Comparison of ENCODE assay signal across 26 mouse cellular contexts in the genomic region with DNA sequence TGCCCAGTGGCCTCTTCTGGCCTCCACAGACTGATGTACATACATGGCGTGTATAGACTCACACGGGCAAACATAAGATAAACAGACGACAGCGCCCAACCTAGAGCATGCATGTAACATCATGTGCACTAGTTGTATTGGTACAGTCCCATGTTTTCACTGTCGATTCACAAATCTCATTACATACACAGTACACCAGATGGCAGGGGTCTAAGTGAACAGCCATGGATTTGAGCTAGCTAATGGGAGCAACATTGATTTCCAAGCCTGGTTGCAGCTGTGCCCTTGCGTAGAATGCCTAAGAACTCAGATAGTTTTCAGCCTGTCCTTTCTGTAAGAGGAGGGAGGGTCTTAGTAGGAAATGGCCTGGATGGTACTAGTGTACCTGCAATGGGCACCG.
DNase-seq lines count a peak whose midpoint lies in the region; ATAC-seq and TF ChIP-seq lines count a peak whose summit lies in the region.
"Had no signal": no experiment of that assay in that cellular context is flagged by ENCODE, and none has a peak within 500 bp of the region (broad histone marks: within the 10 kb centered on the region; RNA-seq: fewer than 3 reads in every experiment).

No protein-coding gene starts in this region.

- TF ChIP-seq POLR2A in brain, embryonic 14.5 days (IDR thresholded peaks at IDR 0.05; ENCODE audit: borderline replicate concordance, extremely low read depth, insufficient read depth, insufficient read length, poor library complexity, severe bottlenecking), result no peak

- no peak for DNase-seq in forebrain, embryonic 10.5 days (ENCODE audit: extremely low spot score, low spot score)
- no peak for DNase-seq in hindbrain, embryonic 14.5 days (ENCODE audit: low spot score)
- peak; percentile 72 for DNase-seq in brain, embryonic 14.5 days (ENCODE audit: low read depth)
- no peak for DNase-seq in forebrain, postnatal 0 days
- no peak for DNase-seq in adrenal gland, postnatal 36 days
- DNase-seq: adrenal gland, postnatal 10 days; cerebellum, postnatal 14 days; gastrocnemius, adult 2 months; gastrocnemius, postnatal 36 days; heart, adult 2 months; heart, postnatal 10 days; kidney, adult 9 months; kidney, postnatal 10 days; left cerebral cortex, postnatal 4 days; liver, postnatal 0 days; lung, postnatal 36 days; spleen, adult 18-20 months; thymus, postnatal 14 days had no signal

- 0 out of 2 replicates have a peak overlapping the region, but pooled peaks have one; percentile 27 for H3K27ac ChIP-seq in forebrain, embryonic 12.5 days
- H3K27ac ChIP-seq in forebrain, embryonic 10.5 days, result no peak overlapping the region
- H3K27ac ChIP-seq in hindbrain, embryonic 14.5 days, result no peak overlapping the region
- no peak overlapping the region for H3K27ac ChIP-seq in hindbrain, embryonic 12.5 days
- H3K27ac ChIP-seq in forebrain, postnatal 0 days (ENCODE audit: low read depth, low read length), result no peak overlapping the region
- no peak overlapping the region for H3K27ac ChIP-seq in intestine, postnatal 0 days (ENCODE audit: low read depth, low read length)
- H3K27ac ChIP-seq: gastrocnemius, adult 2 months; heart, adult 2 months; liver, embryonic 12.5 days had no signal

- H3K4me1 ChIP-seq in forebrain, embryonic 12.5 days, result peaks cover 56% of the 10 kb centered on the region
- H3K4me1 ChIP-seq in forebrain, embryonic 10.5 days, result peaks cover 39% of the 10 kb centered on the region
- peaks cover 35% of the 10 kb centered on the region for H3K4me1 ChIP-seq in hindbrain, embryonic 14.5 days (replicated peaks; ENCODE audit: control insufficient read depth, insufficient read depth, low read length)
- H3K4me1 ChIP-seq in hindbrain, embryonic 12.5 days, result peaks cover 43% of the 10 kb centered on the region
- peaks cover 8% of the 10 kb centered on the region; the same call in 1 of the 2 replicates for H3K4me1 ChIP-seq in forebrain, postnatal 0 days (ENCODE audit: insufficient read depth)
- H3K4me1 ChIP-seq in intestine, postnatal 0 days (replicated peaks; ENCODE audit: control insufficient read depth, insufficient read depth, low read length), result no peaks in the 10 kb centered on the region

- peak overlapping the region; percentile 12; the same call in 1 of the 2 replicates for H3K9ac ChIP-seq in forebrain, embryonic 12.5 days
- no peak overlapping the region for H3K9ac ChIP-seq in hindbrain, embryonic 14.5 days
- H3K9ac ChIP-seq in hindbrain, embryonic 12.5 days, result no peak overlapping the region
- H3K9ac ChIP-seq in forebrain, postnatal 0 days, result no peak overlapping the region
- no peak overlapping the region for H3K9ac ChIP-seq in intestine, postnatal 0 days (ENCODE audit: low read depth, low read length)
- H3K9ac ChIP-seq: heart, embryonic 12.5 days; liver, postnatal 0 days had no signal

- H3K27me3 ChIP-seq in forebrain, embryonic 12.5 days, result no peaks in the 10 kb centered on the region
- H3K27me3 ChIP-seq in forebrain, embryonic 10.5 days (ENCODE audit: poor library complexity, severe bottlenecking), result no peaks in the 10 kb centered on the region
- H3K27me3 ChIP-seq in hindbrain, embryonic 14.5 days (ENCODE audit: control insufficient read depth, insufficient read depth, low read length), result no peaks in the 10 kb centered on the region
- no peaks in the 10 kb centered on the region for H3K27me3 ChIP-seq in hindbrain, embryonic 12.5 days
- H3K27me3 ChIP-seq in forebrain, postnatal 0 days (ENCODE audit: insufficient read depth, low read length), result no peaks in the 10 kb centered on the region
- no peaks in the 10 kb centered on the region for H3K27me3 ChIP-seq in intestine, postnatal 0 days (replicated peaks; ENCODE audit: control insufficient read depth, insufficient read depth, low read length)
- H3K27me3 ChIP-seq: heart, embryonic 12.5 days; liver, embryonic 12.5 days had no signal

- 0 out of 2 replicates have a peak, but pooled peaks have one; percentile 49 for ATAC-seq in forebrain, embryonic 12.5 days (ENCODE audit: low FRiP score)
- ATAC-seq in hindbrain, embryonic 14.5 days (ENCODE audit: low FRiP score), result peak; percentile 55; the same call in 1 of the 2 replicates
- no peak for ATAC-seq in hindbrain, embryonic 12.5 days (ENCODE audit: low FRiP score)
- ATAC-seq in forebrain, postnatal 0 days, result peak; percentile 38; the same call in 1 of the 2 replicates
- no peak for ATAC-seq in intestine, postnatal 0 days
- ATAC-seq: intestine, embryonic 16.5 days; liver, embryonic 12.5 days; liver, postnatal 0 days had no signal

- no peak overlapping the region for H3K4me2 ChIP-seq in forebrain, embryonic 12.5 days
- H3K4me2 ChIP-seq in hindbrain, embryonic 14.5 days (replicated peaks), result no peak overlapping the region
- no peak overlapping the region for H3K4me2 ChIP-seq in hindbrain, embryonic 12.5 days (replicated peaks)
- H3K4me2 ChIP-seq in forebrain, postnatal 0 days (ENCODE audit: low read depth), result no peak overlapping the region
- no peak overlapping the region for H3K4me2 ChIP-seq in intestine, postnatal 0 days (replicated peaks; ENCODE audit: low read depth)
- H3K4me2 ChIP-seq: liver, embryonic 12.5 days; midbrain, embryonic 11.5 days had no signal

- TF ChIP-seq CTCF in brain, embryonic 14.5 days (IDR thresholded peaks at IDR 0.05; ENCODE audit: borderline replicate concordance, extremely low read depth, insufficient read depth, insufficient read length), result no peak
- TF ChIP-seq CTCF in forebrain, postnatal 0 days (IDR thresholded peaks at IDR 0.05; ENCODE audit: low read depth), result no peak
- TF ChIP-seq CTCF in intestine, postnatal 0 days (IDR thresholded peaks at IDR 0.05; ENCODE audit: low read depth), result no peak

- no peak overlapping the region for H3K4me3 ChIP-seq in forebrain, embryonic 12.5 days (replicated peaks)
- H3K4me3 ChIP-seq in forebrain, embryonic 10.5 days, result no peak overlapping the region
- H3K4me3 ChIP-seq in hindbrain, embryonic 14.5 days (replicated peaks; ENCODE audit: low read length), result no peak overlapping the region
- no peak overlapping the region for H3K4me3 ChIP-seq in hindbrain, embryonic 12.5 days
- no peak overlapping the region for H3K4me3 ChIP-seq in forebrain, postnatal 0 days (ENCODE audit: low read depth, low read length)
- H3K4me3 ChIP-seq in intestine, postnatal 0 days (ENCODE audit: low read depth, low read length), result no peak overlapping the region
- H3K4me3 ChIP-seq: gastrocnemius, adult 2 months; heart, adult 2 months; heart, embryonic 12.5 days; liver, embryonic 12.5 days had no signal

- H3K9me3 ChIP-seq in forebrain, embryonic 12.5 days, result no peaks in the 10 kb centered on the region
- H3K9me3 ChIP-seq in forebrain, embryonic 10.5 days, result no peaks in the 10 kb centered on the region
- H3K9me3 ChIP-seq in hindbrain, embryonic 14.5 days (ENCODE audit: control insufficient read depth, low read length), result no peaks in the 10 kb centered on the region
- H3K9me3 ChIP-seq in hindbrain, embryonic 12.5 days (replicated peaks), result no peaks in the 10 kb centered on the region
- H3K9me3 ChIP-seq in forebrain, postnatal 0 days (ENCODE audit: low read length), result no peaks in the 10 kb centered on the region
- no peaks in the 10 kb centered on the region for H3K9me3 ChIP-seq in intestine, postnatal 0 days (ENCODE audit: control insufficient read depth)
- H3K9me3 ChIP-seq: G1E; heart, embryonic 12.5 days; liver, embryonic 12.5 days had no signal

- 91% methylated on average over 7 of the region's 7 CpGs for WGBS in forebrain, embryonic 12.5 days
- WGBS in forebrain, embryonic 10.5 days, result 97% methylated on average over 7 of the region's 7 CpGs
- 77% methylated on average over 7 of the region's 7 CpGs for WGBS in hindbrain, embryonic 14.5 days
- WGBS in hindbrain, embryonic 12.5 days, result 90% methylated on average over 7 of the region's 7 CpGs
- WGBS in forebrain, postnatal 0 days, result 68% methylated on average over 7 of the region's 7 CpGs
- 94% methylated on average over 7 of the region's 7 CpGs for WGBS in intestine, postnatal 0 days

- no peaks in the 10 kb centered on the region for H3K36me3 ChIP-seq in forebrain, embryonic 12.5 days (replicated peaks)
- no peaks in the 10 kb centered on the region for H3K36me3 ChIP-seq in forebrain, embryonic 10.5 days (replicated peaks)
- no peaks in the 10 kb centered on the region for H3K36me3 ChIP-seq in hindbrain, embryonic 14.5 days (replicated peaks; ENCODE audit: control insufficient read depth, insufficient read depth)
- no peaks in the 10 kb centered on the region for H3K36me3 ChIP-seq in hindbrain, embryonic 12.5 days
- H3K36me3 ChIP-seq in forebrain, postnatal 0 days (ENCODE audit: insufficient read depth), result no peaks in the 10 kb centered on the region
- H3K36me3 ChIP-seq in intestine, postnatal 0 days (ENCODE audit: control insufficient read depth, insufficient read depth), result no peaks in the 10 kb centered on the region
- H3K36me3 ChIP-seq: heart, embryonic 12.5 days had no signal

Comparison
In these comparisons a context has a peak if more than half of its experiments do, and no peak if none do; other contexts are left out.
1. ATAC-seq: peak in forebrain, embryonic 12.5 days (single experiment), hindbrain, embryonic 14.5 days (single experiment) and forebrain, postnatal 0 days (single experiment); none in hindbrain, embryonic 12.5 days (single experiment) and intestine, postnatal 0 days (single experiment).